Mouse (Mus musculus) myocyte (in vitro differentiated cells): ENCODE measurements around the gene Glmn.

Experiments used
- MYOD1 ChIP-seq, 3 experiments: IDR thresholded peaks; one replicate each; pipeline ENCODE4 v1.6.1; 2011; ENCODE audit warnings: control low read depth in 2 of 3, low read depth in 2 of 3, mild to moderate bottlenecking in 2 of 3, moderate library complexity in 1 of 3; ENCODE audit not compliant: insufficient read length in 2 of 3, control insufficient read depth in 1 of 3
- MYOG ChIP-seq, 3 experiments: IDR thresholded peaks; one replicate each; pipeline ENCODE4 v1.6.1; 2011; ENCODE audit warnings: control low read depth in 2 of 3, low read depth in 2 of 3, mild to moderate bottlenecking in 2 of 3; ENCODE audit not compliant: insufficient read length in 2 of 3, control insufficient read depth in 1 of 3, insufficient read depth in 1 of 3
- POLR2A ChIP-seq: IDR thresholded peaks from one replicate; pipeline ENCODE4 v1.6.1; 2011; ENCODE audit warnings: low read depth, mild to moderate bottlenecking, control low read depth, moderate library complexity; ENCODE audit not compliant: insufficient read length

DNA sequence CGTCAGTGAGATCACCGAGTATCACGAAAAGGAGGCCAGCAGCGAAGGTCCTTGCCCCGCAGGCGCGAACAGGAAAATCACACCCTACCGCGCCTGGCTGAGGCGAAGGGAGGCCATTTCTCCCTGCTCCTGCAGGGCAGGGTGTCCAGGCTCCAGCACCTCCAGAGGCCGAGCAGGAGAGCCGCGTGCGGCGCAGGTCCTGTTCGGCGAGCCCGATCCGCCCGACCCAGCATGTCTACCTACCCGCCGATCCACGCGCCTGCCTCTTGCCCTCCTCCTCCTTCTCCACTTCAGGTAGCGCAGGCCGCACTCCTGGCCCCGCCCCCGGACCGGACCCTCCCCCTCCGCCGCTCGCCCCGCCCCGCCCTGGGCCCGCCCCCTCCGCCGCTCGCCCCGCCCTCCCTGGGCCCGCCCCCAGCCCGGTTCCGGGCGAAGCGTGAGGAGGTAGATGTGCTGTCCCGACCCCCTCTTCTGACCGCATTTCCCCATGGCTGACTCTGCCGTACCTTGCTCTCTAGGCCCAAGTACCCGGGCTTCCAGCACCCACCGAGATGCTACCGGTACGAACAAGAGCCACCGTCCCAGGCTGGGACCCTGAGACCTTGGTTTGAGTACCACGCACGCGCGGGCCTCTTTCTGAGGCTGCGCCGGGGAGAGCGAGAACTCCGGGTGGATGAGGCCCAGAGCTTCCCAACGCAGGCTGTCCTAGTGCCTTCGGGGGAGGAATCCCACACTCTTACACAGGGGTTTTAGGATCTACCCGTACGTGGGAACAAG lies at the start of gene Glmn, which contains the start of gene Rpap2:
- TF ChIP-seq MYOD1 (IDR thresholded peaks at IDR 0.05; ENCODE audit: control insufficient read depth in 1 of 3, insufficient read length in 2 of 3, low read depth in 2 of 3) (no peak), POLR2A (peak; percentile 81), MYOG (IDR thresholded peaks at IDR 0.05; ENCODE audit: control insufficient read depth in 1 of 3, insufficient read depth in 1 of 3, insufficient read length in 2 of 3, low read depth in 2 of 3) (no peak)
